Mouse (Mus musculus): ENCODE measurements at regions not wholly inside any gene's neighbourhood (a gene's known extent, or its start where the extent isn't known, plus 50 kb on each side); places are given as distances from the start of the nearest gene placed in this dataset.
A peak's percentile ranks its signal among the peaks of the same experiment; 100 is the strongest.

DNA sequence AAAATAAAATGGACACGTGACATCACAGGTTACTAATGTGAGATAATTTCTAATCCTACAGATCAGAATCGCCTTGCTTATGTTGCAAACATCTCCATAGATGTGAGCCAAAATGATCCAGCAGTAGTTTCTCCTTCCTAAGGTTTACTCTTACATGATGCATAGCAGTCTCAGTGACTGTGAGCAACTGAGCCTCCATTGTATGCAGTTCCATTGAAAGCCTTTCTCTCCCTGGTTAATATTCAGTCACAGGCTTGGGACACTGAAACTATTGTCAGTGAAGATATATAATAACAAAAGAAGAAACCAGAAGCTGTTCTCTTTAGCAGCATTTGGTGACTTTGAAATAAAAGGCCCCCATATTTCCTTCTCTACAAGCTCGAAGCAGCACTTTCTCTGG lies 305.9 kb downstream of the Rbm26 start:
- Histone ChIP-seq H3K27ac (replicated peaks; ENCODE audit: insufficient read depth, low read depth, low read length) (no peak overlapping the region), H3K9ac (ENCODE audit: low read depth, low read length) (no peak overlapping the region), H3K4me1 (ENCODE audit: control insufficient read depth, insufficient read depth, low read length) (no peaks in the 10 kb centered on the region), H3K27me3 (ENCODE audit: control insufficient read depth, insufficient read depth, low read length) (no peaks in the 10 kb centered on the region; the same call in 1 of the 2 replicates), H3K79me2 (ENCODE audit: control insufficient read depth, insufficient read depth, low read length) (no peaks in the 10 kb centered on the region), H3K4me3 (ENCODE audit: insufficient read depth, low read depth, low read length) (no peak overlapping the region), H3K36me3 (ENCODE audit: control insufficient read depth, insufficient read depth, low read length) (no peaks in the 10 kb centered on the region)
- 75% methylated on average over 3 of the region's 3 CpGs for WGBS
- no peak for DNase-seq (ENCODE audit: extremely low read depth, low read depth, low spot score)
- TF ChIP-seq CTCF (IDR thresholded peaks at IDR 0.05; ENCODE audit: low read depth, low read length): no peak
- no peak for TF ChIP-seq POLR2A (IDR thresholded peaks at IDR 0.05; ENCODE audit: extremely low read depth, insufficient read depth, low read length)

DNA sequence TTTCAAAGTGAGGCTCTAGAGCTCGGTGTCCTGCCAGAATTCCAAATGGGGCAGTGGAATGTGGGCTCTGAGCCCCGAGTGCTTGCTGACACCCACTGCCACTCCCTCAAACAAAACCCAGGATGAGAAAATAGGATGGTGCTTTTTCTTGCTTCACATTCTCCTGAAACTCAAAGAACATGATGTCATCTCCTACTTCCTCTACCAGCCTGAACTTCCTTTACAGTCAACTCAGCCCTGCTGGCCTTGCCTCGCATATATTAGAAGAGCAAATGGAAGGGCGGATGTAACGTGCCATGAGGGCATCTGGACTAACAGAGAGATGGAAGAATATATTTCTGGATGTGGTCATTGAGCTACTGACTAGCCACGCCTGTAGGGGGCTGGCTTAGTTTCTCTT lies 309.6 kb downstream of the Rbm26 start:
- no peak overlapping the region for H3K27ac ChIP-seq (replicated peaks; ENCODE audit: insufficient read depth, low read depth, low read length)
- no peak overlapping the region for H3K4me3 ChIP-seq (ENCODE audit: insufficient read depth, low read depth, low read length)
- DNase-seq (ENCODE audit: extremely low read depth, low read depth, low spot score): peak; percentile 4
- H3K4me1 ChIP-seq (ENCODE audit: control insufficient read depth, insufficient read depth, low read length): no peaks in the 10 kb centered on the region
- H3K27me3 ChIP-seq (ENCODE audit: control insufficient read depth, insufficient read depth, low read length): no peaks in the 10 kb centered on the region
- TF ChIP-seq CTCF (IDR thresholded peaks at IDR 0.05; ENCODE audit: low read depth, low read length) (no peak), POLR2A (IDR thresholded peaks at IDR 0.05; ENCODE audit: extremely low read depth, insufficient read depth, low read length) (no peak)
- no peak overlapping the region for H3K9ac ChIP-seq (ENCODE audit: low read depth, low read length)
- no peaks in the 10 kb centered on the region for H3K36me3 ChIP-seq (ENCODE audit: control insufficient read depth, insufficient read depth, low read length)
- 65% methylated on average over 6 of the region's 6 CpGs for WGBS
- H3K79me2 ChIP-seq (ENCODE audit: control insufficient read depth, insufficient read depth, low read length): no peaks in the 10 kb centered on the region

DNA sequence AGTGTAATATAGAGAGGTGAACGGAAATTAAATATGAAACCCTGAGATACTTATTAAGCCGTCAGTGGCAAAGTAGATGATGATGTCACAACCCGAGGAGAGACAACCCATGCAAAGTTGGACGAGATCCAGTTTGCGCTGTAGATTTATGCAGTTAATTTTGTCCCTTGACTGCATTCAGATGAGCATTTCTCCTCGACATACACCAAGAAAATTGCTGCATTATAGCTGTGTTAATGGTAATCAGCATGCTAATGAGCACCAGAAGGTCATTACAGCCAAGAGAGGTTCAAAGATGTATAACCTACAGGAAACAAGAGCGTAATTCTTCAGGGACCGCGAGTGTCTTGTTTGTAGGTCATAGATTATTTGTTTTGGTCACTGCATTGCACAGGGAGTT lies 313.2 kb downstream of the Rbm26 start:
- no peak for DNase-seq (ENCODE audit: extremely low read depth, low read depth, low spot score)
- no peaks in the 10 kb centered on the region for H3K27me3 ChIP-seq (ENCODE audit: control insufficient read depth, insufficient read depth, low read length)
- no peak overlapping the region for H3K4me3 ChIP-seq (ENCODE audit: insufficient read depth, low read depth, low read length)
- TF ChIP-seq POLR2A (IDR thresholded peaks at IDR 0.05; ENCODE audit: extremely low read depth, insufficient read depth, low read length) (no peak), CTCF (IDR thresholded peaks at IDR 0.05; ENCODE audit: low read depth, low read length) (no peak)
- no peaks in the 10 kb centered on the region for H3K4me1 ChIP-seq (ENCODE audit: control insufficient read depth, insufficient read depth, low read length)
- no peaks in the 10 kb centered on the region for H3K79me2 ChIP-seq (ENCODE audit: control insufficient read depth, insufficient read depth, low read length)
- H3K27ac ChIP-seq (replicated peaks; ENCODE audit: insufficient read depth, low read depth, low read length): no peak overlapping the region
- no peaks in the 10 kb centered on the region for H3K36me3 ChIP-seq (ENCODE audit: control insufficient read depth, insufficient read depth, low read length)
- WGBS: 79% methylated on average over 9 of the region's 9 CpGs
- H3K9ac ChIP-seq (ENCODE audit: low read depth, low read length): no peak overlapping the region

DNA sequence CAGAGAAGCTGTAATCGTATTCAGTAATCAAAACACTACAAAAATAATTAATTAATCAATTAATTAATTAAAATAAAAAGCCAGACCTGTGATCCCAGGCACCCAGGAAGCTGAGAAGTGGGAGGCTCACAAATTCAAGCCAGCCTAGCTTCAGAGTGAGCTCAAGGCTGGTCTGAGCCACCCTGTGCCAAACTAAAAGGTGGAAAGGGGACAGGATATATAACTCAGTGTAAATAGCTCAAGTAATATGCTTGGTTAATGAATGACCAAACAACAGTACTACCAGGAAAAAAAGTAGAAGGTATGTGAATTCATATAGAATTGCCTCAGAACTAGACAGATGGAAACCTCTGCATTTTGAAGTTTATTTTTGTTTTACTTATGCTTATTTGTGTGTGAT lies 321.2 kb downstream of the Rbm26 start:
- DNase-seq (ENCODE audit: extremely low read depth, low read depth, low spot score): no peak
- TF ChIP-seq CTCF (IDR thresholded peaks at IDR 0.05; ENCODE audit: low read depth, low read length) (no peak), POLR2A (IDR thresholded peaks at IDR 0.05; ENCODE audit: extremely low read depth, insufficient read depth, low read length) (no peak)
- Histone ChIP-seq H3K27ac (replicated peaks; ENCODE audit: insufficient read depth, low read depth, low read length) (no peak overlapping the region), H3K36me3 (ENCODE audit: control insufficient read depth, insufficient read depth, low read length) (no peaks in the 10 kb centered on the region), H3K27me3 (ENCODE audit: control insufficient read depth, insufficient read depth, low read length) (no peaks in the 10 kb centered on the region), H3K4me3 (ENCODE audit: insufficient read depth, low read depth, low read length) (no peak overlapping the region), H3K79me2 (ENCODE audit: control insufficient read depth, insufficient read depth, low read length) (no peaks in the 10 kb centered on the region), H3K4me1 (ENCODE audit: control insufficient read depth, insufficient read depth, low read length) (no peaks in the 10 kb centered on the region), H3K9ac (ENCODE audit: low read depth, low read length) (no peak overlapping the region)
- WGBS: 52% methylated on average over 1 of the region's 1 CpGs

DNA sequence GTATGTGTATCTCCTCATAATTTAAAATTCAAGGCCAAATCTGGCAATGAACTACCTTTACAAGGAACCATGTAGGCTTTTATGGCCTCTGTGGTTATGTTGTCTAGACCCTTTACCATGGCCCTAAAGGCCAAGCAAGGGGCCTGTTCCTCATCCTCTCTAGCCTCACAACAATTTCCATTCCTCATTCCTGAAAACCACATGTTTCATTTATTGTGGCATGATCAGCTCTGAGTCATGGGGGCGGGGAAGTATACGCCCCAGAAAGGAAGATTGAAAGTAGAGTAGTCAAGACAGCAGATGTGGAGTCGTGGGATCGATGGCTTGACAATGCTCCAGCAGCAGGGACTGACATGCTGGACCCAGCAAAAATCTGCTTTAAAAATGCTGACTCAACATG lies 326.8 kb upstream of the Rnf219 start:
- H3K4me3 ChIP-seq (ENCODE audit: insufficient read depth, low read depth, low read length): no peak overlapping the region
- DNase-seq (ENCODE audit: extremely low read depth, low read depth, low spot score): no peak
- no peaks in the 10 kb centered on the region for H3K4me1 ChIP-seq (ENCODE audit: control insufficient read depth, insufficient read depth, low read length)
- no peak for TF ChIP-seq CTCF (IDR thresholded peaks at IDR 0.05; ENCODE audit: low read depth, low read length)
- no peak for TF ChIP-seq POLR2A (IDR thresholded peaks at IDR 0.05; ENCODE audit: extremely low read depth, insufficient read depth, low read length)
- no peaks in the 10 kb centered on the region for H3K79me2 ChIP-seq (ENCODE audit: control insufficient read depth, insufficient read depth, low read length)
- no peak overlapping the region for H3K27ac ChIP-seq (replicated peaks; ENCODE audit: insufficient read depth, low read depth, low read length)
- H3K27me3 ChIP-seq (ENCODE audit: control insufficient read depth, insufficient read depth, low read length): no peaks in the 10 kb centered on the region
- WGBS: 89% methylated on average over 4 of the region's 4 CpGs
- no peak overlapping the region for H3K9ac ChIP-seq (ENCODE audit: low read depth, low read length)
- H3K36me3 ChIP-seq (ENCODE audit: control insufficient read depth, insufficient read depth, low read length): no peaks in the 10 kb centered on the region

DNA sequence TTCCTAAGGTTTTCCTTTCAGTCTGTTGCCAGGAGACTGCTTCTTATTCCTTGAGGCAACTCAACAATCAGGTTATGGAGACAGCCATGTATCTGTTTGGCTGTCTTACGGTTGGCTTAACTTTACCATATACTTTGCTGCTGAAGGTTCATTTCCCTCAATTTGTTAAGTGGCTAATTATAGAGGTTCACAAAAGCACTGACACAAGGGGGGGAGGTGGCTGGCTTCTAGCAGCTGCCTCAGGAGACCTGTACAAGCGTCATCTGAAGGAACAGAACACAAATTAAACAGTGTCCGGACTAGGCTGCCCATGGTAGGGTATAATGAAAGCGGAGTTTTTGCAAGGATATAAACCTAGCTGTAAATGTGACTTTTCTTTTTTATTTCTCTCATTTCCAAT lies 305.0 kb upstream of the Rnf219 start:
- H3K36me3 ChIP-seq (ENCODE audit: control insufficient read depth, insufficient read depth, low read length): no peaks in the 10 kb centered on the region
- WGBS: 82% methylated on average over 4 of the region's 4 CpGs
- TF ChIP-seq CTCF (IDR thresholded peaks at IDR 0.05; ENCODE audit: low read depth, low read length) (no peak), POLR2A (IDR thresholded peaks at IDR 0.05; ENCODE audit: extremely low read depth, insufficient read depth, low read length) (no peak)

More for the DNA sequence above, 305.0 kb upstream of the Rnf219 start:
- no peaks in the 10 kb centered on the region for H3K4me1 ChIP-seq (ENCODE audit: control insufficient read depth, insufficient read depth, low read length)
- no peak overlapping the region for H3K27ac ChIP-seq (replicated peaks; ENCODE audit: insufficient read depth, low read depth, low read length)
- H3K27me3 ChIP-seq (ENCODE audit: control insufficient read depth, insufficient read depth, low read length): no peaks in the 10 kb centered on the region
- no peak overlapping the region for H3K9ac ChIP-seq (ENCODE audit: low read depth, low read length)
- H3K4me3 ChIP-seq (ENCODE audit: insufficient read depth, low read depth, low read length): no peak overlapping the region
- no peaks in the 10 kb centered on the region for H3K79me2 ChIP-seq (ENCODE audit: control insufficient read depth, insufficient read depth, low read length)
- DNase-seq (ENCODE audit: extremely low read depth, low read depth, low spot score): no peak
